Mouse (Mus musculus): ENCODE data around the gene 4930544D05Rik. TPM values are rescaled to one million over a fixed set of nuclear protein-coding genes. Genes with fewer than 3 reads are reported as not detected.

The 4930544D05Rik gene
- polyA plus RNA-seq, 1 experiment from 2014 or later = not detected

DNA sequence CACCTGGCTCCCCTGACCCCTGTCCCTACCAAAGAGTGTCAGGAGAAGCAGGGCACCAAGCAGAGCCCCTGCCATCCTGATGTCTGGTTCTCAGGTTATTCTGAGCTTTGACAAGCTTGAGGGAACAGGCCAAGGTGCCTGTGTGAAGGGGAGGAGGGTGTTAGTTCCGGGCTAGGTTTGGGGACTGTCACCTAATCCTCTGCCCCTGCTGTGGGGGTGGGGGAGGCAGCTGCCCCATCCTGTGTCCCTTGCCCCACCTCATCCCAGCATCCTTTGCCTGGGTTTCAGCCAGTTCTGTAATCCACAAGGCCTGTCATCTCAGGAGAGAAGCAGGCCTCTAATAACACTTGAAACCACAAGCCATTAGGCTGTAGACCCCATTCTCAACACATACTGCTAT, 3.5 kb downstream of the 4930544D05Rik start, which contains the start of gene Chrne:
Chrne (minus strand) TSS at position 116 of the 400 bp plus-strand sequence.
- H3K9me3 ChIP-seq (ENCODE audit: control insufficient read depth, low read length) = no peaks in the 10 kb centered on the region
- no peak within 1 kb of the TSS for H3K27ac ChIP-seq (replicated peaks)
- DNase-seq (ENCODE audit: low spot score) (no peak), ATAC-seq (ENCODE audit: low FRiP score, low TSS enrichment) (no peak)
- H3K4me1 ChIP-seq (replicated peaks; ENCODE audit: control insufficient read depth, insufficient read depth) = no peaks in the 10 kb centered on the region
- H3K27me3 ChIP-seq (ENCODE audit: control insufficient read depth, insufficient read depth, low read length) = no peaks in the 10 kb centered on the region
- H3K4me2 ChIP-seq (replicated peaks; ENCODE audit: low read depth) = no peak within 1 kb of the TSS
- WGBS = 35% methylated on average over 1 of the region's 1 CpGs
- H3K36me3 ChIP-seq (ENCODE audit: control insufficient read depth, insufficient read depth, low read length) = no peaks in the 10 kb centered on the region
- no peak within 1 kb of the TSS for H3K4me3 ChIP-seq (ENCODE audit: low read depth, low read length)
- no peak within 1 kb of the TSS for H3K9ac ChIP-seq (ENCODE audit: low read length)
- TF ChIP-seq EP300 (optimal IDR thresholded peaks at IDR 0.05) (no peak), CTCF (IDR thresholded peaks at IDR 0.05; ENCODE audit: low read depth) (no peak)

DNA sequence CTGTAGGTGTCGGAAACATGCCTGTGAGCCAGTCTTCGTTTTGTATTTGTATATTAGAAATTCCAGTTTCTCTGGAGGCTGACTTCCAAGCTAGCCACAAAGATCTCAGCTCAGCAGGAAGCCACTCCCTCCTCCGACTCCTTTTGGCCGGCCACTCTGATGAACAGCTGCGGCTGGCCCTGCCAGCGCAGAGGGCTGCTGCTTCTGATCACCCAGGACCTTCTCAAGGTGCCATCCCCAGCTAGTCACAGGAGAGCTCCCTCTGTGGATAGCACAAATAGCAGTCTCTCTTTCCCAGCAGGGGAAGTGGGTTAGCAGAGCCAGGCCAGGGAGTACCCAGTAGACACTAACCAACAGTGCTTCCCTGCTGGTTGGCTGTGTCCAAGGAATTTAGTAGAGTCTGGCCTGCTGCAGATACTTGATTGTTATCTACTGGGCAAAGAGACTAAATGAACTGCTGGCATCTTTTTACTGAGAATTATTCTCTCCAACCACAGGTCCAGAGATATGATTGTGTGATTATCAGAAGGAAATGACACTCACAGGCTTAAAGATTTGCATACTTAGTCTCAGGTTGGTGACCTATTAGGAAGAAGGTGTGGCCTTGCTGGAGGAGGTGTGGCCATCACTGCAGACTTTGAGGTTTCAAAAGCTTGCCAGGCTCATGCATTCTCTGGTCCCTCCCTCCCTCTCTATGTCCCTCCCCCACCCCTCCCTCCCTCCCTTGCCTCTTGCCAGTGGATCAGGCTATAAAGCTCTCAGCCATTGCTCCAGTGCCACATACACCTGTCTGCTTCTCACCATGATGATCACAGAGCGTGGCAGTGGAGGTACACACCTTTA, 6.5 kb downstream of the 4930544D05Rik start:
- DNase-seq (ENCODE audit: low spot score) = peak; percentile 61
- H3K9ac ChIP-seq (ENCODE audit: low read length) = peak overlapping the region; percentile 23; the same call in 1 of the 2 replicates
- H3K4me3 ChIP-seq (ENCODE audit: low read depth, low read length) = no peak overlapping the region
- H3K4me1 ChIP-seq (replicated peaks; ENCODE audit: control insufficient read depth, insufficient read depth) = no peaks in the 10 kb centered on the region
- no peaks in the 10 kb centered on the region for H3K27me3 ChIP-seq (ENCODE audit: control insufficient read depth, insufficient read depth, low read length)
- no peak overlapping the region for H3K4me2 ChIP-seq (replicated peaks; ENCODE audit: low read depth)
- H3K36me3 ChIP-seq (ENCODE audit: control insufficient read depth, insufficient read depth, low read length) = no peaks in the 10 kb centered on the region
- no peaks in the 10 kb centered on the region for H3K9me3 ChIP-seq (ENCODE audit: control insufficient read depth, low read length)
- peak; percentile 69 for ATAC-seq (ENCODE audit: low FRiP score, low TSS enrichment)
- H3K27ac ChIP-seq (replicated peaks) = no peak overlapping the region
- TF ChIP-seq CTCF (IDR thresholded peaks at IDR 0.05; ENCODE audit: low read depth) (no peak), EP300 (optimal IDR thresholded peaks at IDR 0.05) (no peak)
- 32% methylated on average over 7 of the region's 7 CpGs for WGBS

DNA sequence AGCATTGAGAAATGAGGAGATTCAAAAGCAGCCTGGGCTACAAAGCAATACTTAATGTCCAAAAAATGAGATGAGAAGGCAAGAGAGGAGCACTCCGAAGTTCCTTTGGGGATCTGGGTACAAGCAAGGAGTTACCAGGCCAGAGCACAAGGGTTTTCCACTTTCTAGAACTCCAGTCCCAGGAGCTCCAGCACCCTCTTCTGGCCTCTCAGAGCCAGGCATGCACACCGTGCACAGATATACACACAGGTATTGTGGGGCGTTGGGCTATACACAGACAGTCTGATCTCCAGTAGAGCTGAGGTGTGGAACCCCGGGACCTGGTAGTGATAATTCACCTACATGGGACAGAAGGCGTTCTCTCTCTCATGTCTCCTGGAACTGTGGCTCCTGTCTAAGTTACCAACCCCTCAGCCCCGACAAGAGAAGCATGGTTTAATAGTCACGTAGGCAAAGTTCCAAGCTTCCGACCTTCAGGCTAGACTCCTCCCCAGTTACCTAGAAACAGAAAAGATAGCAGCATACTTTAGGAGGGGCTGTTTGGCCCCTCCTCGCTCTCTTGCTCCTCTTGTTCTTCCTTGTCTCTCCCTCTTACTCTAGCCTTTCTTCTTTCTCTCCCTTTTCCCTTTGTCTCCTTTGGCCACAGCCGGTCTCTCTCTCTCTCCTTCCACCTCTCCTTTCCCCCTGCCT, 7.5 kb downstream of the 4930544D05Rik start:
- WGBS = 65% methylated on average over 10 of the region's 10 CpGs

DNA sequence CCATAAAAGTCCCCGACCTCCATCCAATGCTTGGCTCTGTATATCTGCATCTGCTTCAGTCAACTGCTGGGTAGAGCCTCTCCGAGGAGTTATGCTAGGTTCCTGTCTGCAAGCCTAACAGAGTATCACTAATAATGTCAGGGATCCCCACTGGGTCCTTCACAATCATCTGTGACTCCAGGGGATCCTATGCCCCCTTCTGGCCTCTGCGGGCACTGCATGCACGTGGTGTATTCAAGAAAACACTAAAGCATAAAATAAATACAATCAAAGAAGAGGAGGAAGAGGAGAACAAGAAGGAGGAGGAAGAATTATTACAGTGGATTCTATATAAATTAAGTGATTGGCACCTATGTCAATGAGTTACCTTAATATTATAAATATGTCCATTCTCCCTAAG, 9.8 kb downstream of the 4930544D05Rik start:
- no peak for ATAC-seq (ENCODE audit: low FRiP score, low TSS enrichment)
- 54% methylated on average over 4 of the region's 4 CpGs for WGBS
- DNase-seq (ENCODE audit: low spot score) = peak; percentile 67

More for the DNA sequence above, 7.5 kb downstream of the 4930544D05Rik start:
- ATAC-seq (ENCODE audit: low FRiP score, low TSS enrichment) = peak; percentile 39; the same call in 1 of the 2 replicates
- no peaks in the 10 kb centered on the region for H3K36me3 ChIP-seq (ENCODE audit: control insufficient read depth, insufficient read depth, low read length)
- no peak overlapping the region for H3K9ac ChIP-seq (ENCODE audit: low read length)
- H3K4me3 ChIP-seq (ENCODE audit: low read depth, low read length) = no peak overlapping the region
- H3K9me3 ChIP-seq (ENCODE audit: control insufficient read depth, low read length) = no peaks in the 10 kb centered on the region
- H3K4me1 ChIP-seq (replicated peaks; ENCODE audit: control insufficient read depth, insufficient read depth) = no peaks in the 10 kb centered on the region
- H3K27ac ChIP-seq (replicated peaks) = no peak overlapping the region
- no peak for DNase-seq (ENCODE audit: low spot score)
- TF ChIP-seq CTCF (IDR thresholded peaks at IDR 0.05; ENCODE audit: low read depth) (peak; percentile 64), EP300 (optimal IDR thresholded peaks at IDR 0.05) (no peak)
- no peak overlapping the region for H3K4me2 ChIP-seq (replicated peaks; ENCODE audit: low read depth)
- H3K27me3 ChIP-seq (ENCODE audit: control insufficient read depth, insufficient read depth, low read length) = no peaks in the 10 kb centered on the region

DNA sequence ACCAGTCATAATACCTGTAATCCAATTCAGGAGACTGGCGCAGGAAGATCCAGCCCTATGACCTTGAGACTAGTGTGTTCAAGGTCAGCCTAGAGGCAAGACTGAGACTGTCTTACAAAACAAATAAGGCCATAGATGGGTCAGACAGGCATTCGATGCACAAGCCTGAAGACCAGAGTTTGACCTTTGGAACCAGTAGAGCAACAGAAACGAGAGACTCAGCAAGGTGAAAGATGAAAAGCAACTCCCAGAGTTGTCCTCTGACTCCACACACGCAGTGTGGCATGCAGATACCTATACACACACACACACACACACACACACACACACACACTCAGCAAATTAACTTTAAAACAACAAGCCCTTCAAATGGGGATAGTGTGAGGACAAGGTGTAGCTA, 11.2 kb downstream of the 4930544D05Rik start:
- H3K27me3 ChIP-seq (ENCODE audit: control insufficient read depth, insufficient read depth, low read length) = no peaks in the 10 kb centered on the region
- 54% methylated on average over 4 of the region's 4 CpGs for WGBS
- no peak for ATAC-seq (ENCODE audit: low FRiP score, low TSS enrichment)
- DNase-seq (ENCODE audit: low spot score) = no peak
- TF ChIP-seq EP300 (optimal IDR thresholded peaks at IDR 0.05) = no peak
- no peak for TF ChIP-seq CTCF (IDR thresholded peaks at IDR 0.05; ENCODE audit: low read depth)
- H3K4me3 ChIP-seq (ENCODE audit: low read depth, low read length) = no peak overlapping the region
- no peak overlapping the region for H3K27ac ChIP-seq (replicated peaks)
- no peaks in the 10 kb centered on the region for H3K9me3 ChIP-seq (ENCODE audit: control insufficient read depth, low read length)
- H3K36me3 ChIP-seq (ENCODE audit: control insufficient read depth, insufficient read depth, low read length) = no peaks in the 10 kb centered on the region
- no peak overlapping the region for H3K9ac ChIP-seq (ENCODE audit: low read length)
- no peak overlapping the region for H3K4me2 ChIP-seq (replicated peaks; ENCODE audit: low read depth)
- no peaks in the 10 kb centered on the region for H3K4me1 ChIP-seq (replicated peaks; ENCODE audit: control insufficient read depth, insufficient read depth)

More for the DNA sequence above, 9.8 kb downstream of the 4930544D05Rik start:
- no peaks in the 10 kb centered on the region for H3K4me1 ChIP-seq (replicated peaks; ENCODE audit: control insufficient read depth, insufficient read depth)
- H3K4me2 ChIP-seq (replicated peaks; ENCODE audit: low read depth) = no peak overlapping the region
- no peak overlapping the region for H3K4me3 ChIP-seq (ENCODE audit: low read depth, low read length)
- H3K27ac ChIP-seq (replicated peaks) = no peak overlapping the region
- no peaks in the 10 kb centered on the region for H3K27me3 ChIP-seq (ENCODE audit: control insufficient read depth, insufficient read depth, low read length)
- no peaks in the 10 kb centered on the region for H3K36me3 ChIP-seq (ENCODE audit: control insufficient read depth, insufficient read depth, low read length)
- no peaks in the 10 kb centered on the region for H3K9me3 ChIP-seq (ENCODE audit: control insufficient read depth, low read length)
- TF ChIP-seq CTCF (IDR thresholded peaks at IDR 0.05; ENCODE audit: low read depth) (peak; percentile 83), EP300 (optimal IDR thresholded peaks at IDR 0.05) (no peak)
- no peak overlapping the region for H3K9ac ChIP-seq (ENCODE audit: low read length)

Measured in stomach, postnatal 0 days (tissue).